Mouse (Mus musculus): ENCODE data around the gene Foxo4. TPM values are rescaled to one million over a fixed set of nuclear protein-coding genes. Genes with fewer than 3 reads are reported as not detected.

Gene Foxo4
- polyA plus RNA-seq, 1 experiment from 2014 or later: 2.9 TPM

DNA sequence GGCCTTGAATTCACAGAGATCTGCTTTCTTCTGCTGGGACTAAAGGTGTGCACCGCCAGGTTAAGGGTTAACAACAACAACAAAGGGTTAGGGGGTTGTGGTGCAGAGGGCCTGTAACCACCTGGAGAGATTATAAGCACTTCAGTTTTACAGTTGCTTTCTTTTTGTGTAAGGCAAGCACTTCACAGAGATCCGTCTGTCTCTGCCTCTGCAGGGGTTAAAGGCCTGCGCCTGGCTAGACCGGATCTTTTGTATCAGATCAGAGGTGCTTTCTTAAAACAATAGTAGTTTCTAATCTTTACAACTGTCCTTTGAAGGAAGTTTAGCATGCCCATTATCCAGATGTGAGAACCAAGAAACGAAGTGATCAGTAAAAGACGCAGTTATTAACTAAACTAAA is 19.1 kb downstream of the Foxo4 start:
- Histone ChIP-seq H3K27me3 (replicated peaks; ENCODE audit: low read depth, poor library complexity, severe bottlenecking) (peaks cover 62% of the 10 kb centered on the region), H3K4me3 (peak overlapping the region; percentile 65), H3K36me3 (replicated peaks) (peaks cover 27% of the 10 kb centered on the region), H3K9me3 (no peaks in the 10 kb centered on the region), H3K27ac (replicated peaks) (peak overlapping the region; percentile 89), H3K4me1 (peaks cover 14% of the 10 kb centered on the region; the same call in 1 of the 2 replicates)
- DNase-seq (ENCODE audit: low spot score): no peak
- WGBS: 25% methylated on average over 6 of the region's 6 CpGs

DNA sequence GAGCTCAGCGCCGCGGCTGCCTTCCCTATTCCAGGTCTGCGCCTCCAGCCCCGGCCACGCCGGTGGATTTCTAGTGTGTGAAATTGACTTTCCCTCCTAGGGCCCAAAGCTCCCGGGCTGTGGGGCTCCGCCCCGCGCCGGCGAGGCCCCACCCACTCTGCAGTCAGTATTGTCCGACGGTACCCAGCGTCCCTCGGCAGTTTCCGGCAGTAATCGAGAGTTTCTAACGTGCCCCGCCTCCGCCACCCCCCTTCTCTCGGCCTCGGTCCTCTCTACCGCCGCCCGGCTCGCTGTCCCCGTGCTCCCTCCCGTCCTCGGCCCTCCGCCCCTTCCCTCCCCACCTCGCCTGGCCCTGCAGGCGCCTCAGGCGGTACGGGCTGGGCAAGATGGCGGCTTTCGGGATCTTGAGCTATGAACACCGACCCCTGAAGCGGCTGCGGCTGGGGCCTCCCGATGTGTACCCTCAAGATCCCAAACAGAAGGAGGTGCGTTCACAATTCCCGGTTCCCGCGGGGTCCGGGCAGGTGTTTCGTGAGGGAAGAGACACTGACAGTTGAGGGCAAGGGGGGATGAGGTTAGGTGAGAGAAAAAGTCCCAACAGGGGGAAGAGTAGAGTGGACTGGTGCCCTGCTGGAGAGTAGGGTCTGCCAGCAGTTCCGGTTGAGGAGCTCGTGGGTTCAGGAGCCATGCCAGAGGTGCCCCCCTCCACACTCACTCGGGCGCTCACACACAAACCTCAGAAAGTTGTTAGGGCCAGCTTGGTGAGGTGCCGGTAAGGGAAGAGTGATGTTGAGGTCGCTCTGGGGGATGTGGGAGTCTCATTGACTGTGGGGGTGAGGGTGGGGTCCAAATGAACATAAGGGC is 19.8 kb downstream of the Foxo4 start, which contains the start of gene Med12:
Med12 (plus strand) TSS at position 156 of the 864 bp plus-strand sequence.
- H3K4me1 ChIP-seq: peaks cover 14% of the 10 kb centered on the region; the same call in 1 of the 2 replicates
- no peaks in the 10 kb centered on the region for H3K9me3 ChIP-seq
- peak within 1 kb of the TSS; percentile 89 for H3K27ac ChIP-seq (replicated peaks)
- H3K4me3 ChIP-seq: peak within 1 kb of the TSS; percentile 65
- DNase-seq (ENCODE audit: low spot score): peak; percentile 92
- peaks cover 55% of the 10 kb centered on the region for H3K27me3 ChIP-seq (replicated peaks; ENCODE audit: low read depth, poor library complexity, severe bottlenecking)
- WGBS: 20% methylated on average over 54 of the region's 54 CpGs
- peaks cover 34% of the 10 kb centered on the region for H3K36me3 ChIP-seq (replicated peaks)

- Histone ChIP-seq H3K36me3 (replicated peaks) (peaks cover 97% of the 10 kb centered on the region), H3K27ac (replicated peaks) (no peak overlapping the region), H3K4me3 (no peak overlapping the region), H3K9me3 (no peaks in the 10 kb centered on the region), H3K27me3 (replicated peaks; ENCODE audit: low read depth, poor library complexity, severe bottlenecking) (peaks cover 65% of the 10 kb centered on the region), H3K4me1 (no peaks in the 10 kb centered on the region)
- no peak for DNase-seq (ENCODE audit: low spot score)
- WGBS: 86% methylated on average over 6 of the region's 6 CpGs
Observed at GRCm38 (mm10) chrX:101282813-101283212, 28.5 kb downstream of the Foxo4 start.

GRCm38 (mm10) chrX:101285534-101285933 is 31.2 kb downstream of the Foxo4 start:
- DNase-seq (ENCODE audit: low spot score): peak; percentile 67
- Histone ChIP-seq H3K36me3 (replicated peaks) (peaks cover 98% of the 10 kb centered on the region), H3K4me1 (no peaks in the 10 kb centered on the region), H3K9me3 (no peaks in the 10 kb centered on the region), H3K4me3 (no peak overlapping the region), H3K27me3 (replicated peaks; ENCODE audit: low read depth, poor library complexity, severe bottlenecking) (peaks cover 91% of the 10 kb centered on the region), H3K27ac (replicated peaks) (no peak overlapping the region)
- WGBS: 29% methylated on average over 6 of the region's 6 CpGs

DNA sequence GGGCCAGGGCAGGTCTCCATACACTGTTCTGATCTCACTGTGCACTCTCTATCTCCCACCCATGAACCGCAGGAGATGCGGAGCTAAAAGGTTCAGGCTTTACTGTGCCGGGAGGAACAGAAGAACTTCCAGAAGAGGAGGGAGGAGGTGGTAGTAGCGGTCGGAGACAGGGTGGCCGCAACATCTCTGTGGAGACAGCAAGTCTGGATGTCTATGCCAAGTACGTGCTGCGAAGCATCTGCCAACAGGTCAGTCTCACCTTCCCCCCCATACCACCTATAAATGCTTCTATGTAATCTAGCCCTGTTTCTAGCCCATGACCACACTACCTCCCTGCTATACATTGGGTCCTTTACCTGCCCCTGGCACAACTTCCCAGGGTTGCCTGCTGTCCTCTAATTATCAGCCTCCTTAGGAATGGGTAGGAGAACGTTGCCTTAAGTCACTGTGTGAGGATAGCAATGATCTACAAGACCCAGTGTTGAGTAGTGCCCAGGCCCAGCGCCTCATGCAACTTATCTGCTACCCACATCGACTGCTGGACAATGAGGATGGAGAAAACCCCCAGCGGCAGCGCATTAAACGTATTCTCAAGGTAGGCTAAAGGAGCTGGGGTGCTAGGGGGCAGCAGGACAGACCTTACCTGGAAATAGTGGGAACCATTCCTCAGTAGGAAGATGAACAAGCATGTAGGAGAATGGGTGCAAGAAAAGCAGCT is 31.8 kb downstream of the Foxo4 start:
- H3K27ac ChIP-seq (replicated peaks): no peak overlapping the region
- 90% methylated on average over 14 of the region's 14 CpGs for WGBS
- DNase-seq (ENCODE audit: low spot score): no peak
- H3K9me3 ChIP-seq: no peaks in the 10 kb centered on the region
- peaks cover 98% of the 10 kb centered on the region for H3K36me3 ChIP-seq (replicated peaks)
- no peak overlapping the region for H3K4me3 ChIP-seq
- H3K4me1 ChIP-seq: no peaks in the 10 kb centered on the region
- H3K27me3 ChIP-seq (replicated peaks; ENCODE audit: low read depth, poor library complexity, severe bottlenecking): peaks cover 92% of the 10 kb centered on the region

DNA sequence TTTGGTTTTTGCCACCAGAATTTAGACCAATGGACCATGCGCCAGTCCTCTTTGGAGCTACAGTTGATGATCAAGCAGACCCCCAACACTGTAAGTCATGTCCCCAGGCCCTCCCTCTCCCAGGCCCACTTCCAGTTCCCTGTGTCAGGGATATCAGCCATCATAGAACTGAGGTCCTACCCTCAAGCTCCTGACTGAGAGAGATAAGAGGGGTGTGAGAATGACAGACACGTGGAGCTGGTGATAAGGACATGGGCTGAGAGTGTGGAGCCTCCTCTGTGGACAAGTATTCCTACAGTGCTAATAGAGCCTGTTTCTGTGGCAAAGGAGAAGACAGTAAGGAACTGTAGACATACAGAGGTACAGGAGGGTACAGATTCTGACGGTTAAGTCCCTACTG is 33.2 kb downstream of the Foxo4 start:
- Histone ChIP-seq H3K4me3 (no peak overlapping the region), H3K4me1 (no peaks in the 10 kb centered on the region), H3K27ac (replicated peaks) (no peak overlapping the region), H3K36me3 (replicated peaks) (peaks cover 98% of the 10 kb centered on the region), H3K27me3 (replicated peaks; ENCODE audit: low read depth, poor library complexity, severe bottlenecking) (peaks cover 92% of the 10 kb centered on the region), H3K9me3 (no peaks in the 10 kb centered on the region)
- DNase-seq (ENCODE audit: low spot score): no peak
- 95% methylated on average over 3 of the region's 3 CpGs for WGBS

- WGBS: 92% methylated on average over 6 of the region's 6 CpGs
Observed at GRCm38 (mm10) chrX:101288432-101288831, 34.1 kb downstream of the Foxo4 start.

DNA sequence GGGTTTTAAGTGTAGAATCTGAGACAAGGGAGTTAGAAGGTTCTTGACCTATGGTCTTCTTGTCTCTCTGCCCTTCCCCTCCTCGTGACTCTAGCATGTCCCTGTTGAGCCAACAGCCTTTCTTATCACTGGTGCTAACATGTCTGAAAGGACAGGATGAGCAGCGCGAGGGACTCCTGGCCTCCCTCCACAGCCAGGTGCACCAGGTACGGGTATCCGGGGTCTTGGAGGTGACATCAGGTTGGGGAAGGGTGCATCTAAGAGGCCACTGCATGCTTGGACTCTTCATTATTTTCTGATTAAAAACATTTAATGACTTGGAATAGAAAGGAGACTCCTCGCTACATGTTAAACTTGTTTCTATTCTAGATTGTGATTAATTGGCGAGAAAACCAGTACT is 34.7 kb downstream of the Foxo4 start:
- H3K27me3 ChIP-seq (replicated peaks; ENCODE audit: low read depth, poor library complexity, severe bottlenecking): peaks cover 92% of the 10 kb centered on the region
- DNase-seq (ENCODE audit: low spot score): no peak
- peaks cover 98% of the 10 kb centered on the region for H3K36me3 ChIP-seq (replicated peaks)
- H3K9me3 ChIP-seq: no peaks in the 10 kb centered on the region
- H3K27ac ChIP-seq (replicated peaks): no peak overlapping the region
- 93% methylated on average over 7 of the region's 7 CpGs for WGBS
- H3K4me3 ChIP-seq: no peak overlapping the region
- no peaks in the 10 kb centered on the region for H3K4me1 ChIP-seq

More at GRCm38 (mm10) chrX:101288432-101288831, 34.1 kb downstream of the Foxo4 start:
- no peak for DNase-seq (ENCODE audit: low spot score)
- Histone ChIP-seq H3K4me3 (no peak overlapping the region), H3K27ac (replicated peaks) (no peak overlapping the region), H3K9me3 (no peaks in the 10 kb centered on the region), H3K4me1 (no peaks in the 10 kb centered on the region), H3K27me3 (replicated peaks; ENCODE audit: low read depth, poor library complexity, severe bottlenecking) (peaks cover 92% of the 10 kb centered on the region), H3K36me3 (replicated peaks) (peaks cover 98% of the 10 kb centered on the region)

- 91% methylated on average over 10 of the region's 10 CpGs for WGBS
- Histone ChIP-seq H3K4me1 (no peaks in the 10 kb centered on the region), H3K36me3 (replicated peaks) (peaks cover 98% of the 10 kb centered on the region), H3K9me3 (no peaks in the 10 kb centered on the region), H3K27me3 (replicated peaks; ENCODE audit: low read depth, poor library complexity, severe bottlenecking) (peaks cover 92% of the 10 kb centered on the region), H3K4me3 (no peak overlapping the region), H3K27ac (replicated peaks) (no peak overlapping the region)
- no peak for DNase-seq (ENCODE audit: low spot score)
Observed at GRCm38 (mm10) chrX:101290111-101290510, 35.8 kb downstream of the Foxo4 start.

- H3K27ac ChIP-seq (replicated peaks): peak within 1 kb of the TSS; percentile 76
- peak within 1 kb of the TSS; percentile 53 for H3K4me3 ChIP-seq
- no peaks in the 10 kb centered on the region for H3K9me3 ChIP-seq
- peaks cover 40% of the 10 kb centered on the region for H3K36me3 ChIP-seq (replicated peaks)
- DNase-seq (ENCODE audit: low spot score): peak; percentile 54
- peaks cover 47% of the 10 kb centered on the region for H3K4me1 ChIP-seq
- 26% methylated on average over 24 of the region's 24 CpGs for WGBS
- H3K27me3 ChIP-seq (replicated peaks; ENCODE audit: low read depth, poor library complexity, severe bottlenecking): peaks cover 99% of the 10 kb centered on the region
Observed at GRCm38 (mm10) chrX:101299055-101299454, 44.7 kb downstream of the Foxo4 start, which contains the start of gene Nlgn3. Gene Nlgn3 (plus strand): TSS chrX:101299168.

DNA sequence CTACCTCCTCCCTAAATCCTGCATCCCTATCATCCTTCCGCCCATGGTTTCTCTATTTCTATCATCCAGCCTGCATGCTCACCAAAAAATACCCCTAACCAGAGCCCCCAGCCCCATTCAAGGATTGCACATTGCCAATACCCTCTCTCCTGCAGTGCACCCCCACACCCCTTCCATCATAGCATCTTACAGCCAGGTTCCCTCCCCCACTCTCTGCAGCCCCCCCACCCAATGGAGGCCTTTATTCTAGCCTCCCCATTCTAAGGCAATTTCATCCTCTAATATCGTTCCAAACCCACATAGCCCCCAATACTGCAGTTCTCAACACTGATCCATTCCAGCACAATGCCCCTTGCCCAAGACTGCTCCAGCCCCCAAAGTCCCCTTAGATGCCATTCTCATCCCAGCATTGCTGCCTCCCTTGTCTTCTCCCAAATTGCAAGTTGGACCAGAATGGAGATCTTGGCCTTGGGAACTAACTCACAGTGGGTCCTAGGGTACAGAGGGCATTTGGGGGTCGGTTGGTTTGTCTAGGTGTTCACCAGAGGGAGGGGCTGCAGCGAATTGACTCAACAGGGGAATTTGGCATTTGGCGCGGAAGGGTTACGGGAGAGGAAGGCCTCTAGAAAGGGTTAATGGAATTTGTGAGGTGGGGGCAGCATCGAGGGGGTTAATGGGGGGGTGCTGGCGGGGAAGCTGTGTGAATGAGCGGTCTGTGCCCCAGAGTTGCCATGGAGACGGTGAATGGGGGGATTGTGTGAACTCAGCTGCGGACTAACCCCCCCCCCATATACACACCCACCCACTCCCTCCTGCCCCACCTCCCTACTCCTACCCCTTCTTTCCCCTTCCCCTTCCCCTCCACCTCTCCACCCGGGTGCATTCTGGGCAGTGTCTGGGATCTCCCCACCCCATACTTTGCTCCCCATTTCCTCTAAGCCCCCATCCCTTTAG is 45.4 kb downstream of the Foxo4 start:
- H3K27ac ChIP-seq (replicated peaks): peak overlapping the region; percentile 76
- H3K36me3 ChIP-seq (replicated peaks): peaks cover 33% of the 10 kb centered on the region
- H3K9me3 ChIP-seq: no peaks in the 10 kb centered on the region
- peak; percentile 60 for DNase-seq (ENCODE audit: low spot score)
- H3K4me3 ChIP-seq: peak overlapping the region; percentile 53
- 17% methylated on average over 13 of the region's 13 CpGs for WGBS
- H3K27me3 ChIP-seq (replicated peaks; ENCODE audit: low read depth, poor library complexity, severe bottlenecking): peaks cover 99% of the 10 kb centered on the region
- H3K4me1 ChIP-seq: peaks cover 49% of the 10 kb centered on the region

All from embryonic facial prominence, embryonic 10.5 days (tissue).